Mouse (Mus musculus) E14TG2a.4 (cell line): ENCODE results near the gene Kat2b.

ENCODE experiments used
- CTCF ChIP-seq: conservative IDR thresholded peaks from 2 replicates; pipeline ENCODE4 v1.5.1; 2014; ENCODE audit warnings: low read length
- NANOG ChIP-seq: IDR thresholded peaks from 2 replicates; pipeline ENCODE4 v1.6.1; 2014; ENCODE audit warnings: borderline replicate concordance, low read length, mixed read lengths
- POU5F1 ChIP-seq: IDR thresholded peaks from 2 replicates; pipeline ENCODE4 v1.6.1; 2014; ENCODE audit warnings: low read length, borderline replicate concordance

DNA sequence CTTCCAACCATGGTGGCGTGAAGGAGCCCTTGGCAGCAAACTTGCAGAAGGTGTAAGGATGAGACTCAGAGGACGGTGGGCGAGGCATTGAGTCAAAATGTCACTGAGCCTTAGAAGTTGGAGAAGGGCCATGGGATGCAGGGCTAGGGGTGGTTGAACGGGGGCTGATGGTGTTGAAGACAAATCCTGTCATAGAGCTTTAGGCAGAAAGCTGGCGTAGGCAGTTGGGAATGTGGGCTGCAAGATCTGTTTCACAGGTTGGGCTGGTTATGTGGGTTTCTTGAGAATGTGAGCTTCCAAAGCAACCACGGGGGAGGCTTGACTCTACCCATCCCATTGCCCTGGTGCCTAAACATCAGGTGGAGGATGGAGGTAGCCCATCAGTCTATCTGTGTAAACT lies 23.4 kb downstream of the Kat2b start:
- TF ChIP-seq CTCF (no peak), NANOG (no peak), POU5F1 (no peak)
